Mouse (Mus musculus) cerebellum, adult 9-11 months (tissue): ENCODE measurements around the gene Gm12394.
A peak's percentile ranks its signal among the peaks of the same experiment; 100 is the strongest.
"Not testable (repeated sequence)": the region's sequence is repeated elsewhere in the genome, so short reads cannot be mapped to it uniquely, and the experiment has no call there.

Experiments used
- DNase-seq: peaks from one replicate; pipeline ENCODE4 v3.0.0; 2022

Gene Gm12394

DNA sequence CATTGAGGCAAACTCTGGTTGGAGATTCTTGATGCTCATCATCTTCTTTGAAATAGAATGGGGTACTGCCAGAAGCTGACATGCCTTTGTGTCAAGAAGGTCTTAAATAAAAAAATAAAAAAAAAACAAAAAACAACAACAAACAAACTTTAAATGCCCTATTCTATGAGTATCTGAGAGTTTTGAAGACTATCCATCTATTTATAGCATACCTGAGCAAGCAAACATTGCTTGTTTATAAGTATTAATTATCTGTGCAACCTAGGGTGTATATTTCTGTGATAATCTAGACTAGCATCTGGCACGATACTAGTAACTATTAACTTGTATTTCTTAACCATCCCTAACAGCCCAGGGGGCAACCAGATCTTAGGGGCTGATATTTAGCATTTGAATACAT is at the start of gene Gm12394:
TSS of gene Gm12394 (minus strand) at position 101 of the 400 bp plus-strand sequence.
- DNase-seq, result not testable (repeated sequence)

DNA sequence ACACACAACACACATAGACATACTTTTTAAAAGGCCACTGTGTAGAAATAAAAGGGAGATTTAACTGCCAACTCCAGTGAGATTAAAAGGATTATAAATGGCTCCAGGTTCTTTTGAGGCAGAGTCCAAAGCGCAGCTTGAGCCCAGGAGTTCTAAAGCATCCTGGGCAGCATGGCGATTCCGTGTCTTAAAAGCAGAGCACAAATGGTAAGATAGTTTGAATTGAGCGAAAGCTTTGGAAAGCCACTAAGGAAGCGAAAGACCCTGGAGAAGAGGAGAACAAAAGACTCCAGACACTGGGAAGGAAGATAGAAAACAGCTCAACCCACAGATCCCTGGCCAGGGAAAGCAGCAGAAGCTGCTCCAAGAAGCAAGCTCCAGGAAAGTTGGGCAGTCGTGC is 48.4 kb upstream of the Gm12394 start:
- DNase-seq, result no peak

DNA sequence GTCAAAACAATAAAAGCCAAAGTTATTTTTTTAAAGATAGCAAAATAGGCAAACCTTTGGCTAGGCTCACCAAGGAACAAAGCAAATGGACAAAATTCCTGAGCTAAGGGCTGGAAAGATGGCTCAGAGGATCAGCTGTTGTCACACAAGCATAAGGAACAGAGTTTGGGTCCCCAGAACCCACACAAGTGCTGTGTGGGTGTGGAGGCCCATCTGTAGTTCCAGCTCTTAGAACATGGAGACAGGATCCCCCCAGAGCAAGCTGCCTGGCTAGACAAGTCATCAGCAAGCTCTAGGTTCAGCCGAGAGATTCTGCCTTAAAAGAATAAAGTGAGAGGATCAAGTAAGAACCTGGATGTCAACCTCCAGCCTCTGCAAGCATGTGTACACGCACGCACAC is 48.0 kb upstream of the Gm12394 start:
- no peak for DNase-seq

DNA sequence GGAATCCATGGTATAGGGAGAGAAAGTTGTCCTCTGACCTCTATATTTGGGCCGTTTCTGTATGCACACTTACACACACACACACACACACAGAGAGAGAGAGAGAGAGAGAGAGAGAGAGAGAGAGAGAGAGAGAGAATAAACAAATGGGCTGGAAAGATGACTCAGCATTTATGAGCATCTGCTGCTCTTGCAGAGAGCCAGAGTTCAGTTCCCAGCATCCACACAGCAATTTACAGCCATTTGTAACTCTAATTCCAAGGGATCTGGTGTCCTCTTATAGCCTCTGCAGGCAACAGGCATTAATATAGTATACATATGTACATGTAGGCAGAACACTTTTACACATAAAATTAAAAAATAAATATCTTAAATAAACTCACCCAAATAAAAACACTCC is 47.4 kb upstream of the Gm12394 start:
- DNase-seq, result no peak

DNA sequence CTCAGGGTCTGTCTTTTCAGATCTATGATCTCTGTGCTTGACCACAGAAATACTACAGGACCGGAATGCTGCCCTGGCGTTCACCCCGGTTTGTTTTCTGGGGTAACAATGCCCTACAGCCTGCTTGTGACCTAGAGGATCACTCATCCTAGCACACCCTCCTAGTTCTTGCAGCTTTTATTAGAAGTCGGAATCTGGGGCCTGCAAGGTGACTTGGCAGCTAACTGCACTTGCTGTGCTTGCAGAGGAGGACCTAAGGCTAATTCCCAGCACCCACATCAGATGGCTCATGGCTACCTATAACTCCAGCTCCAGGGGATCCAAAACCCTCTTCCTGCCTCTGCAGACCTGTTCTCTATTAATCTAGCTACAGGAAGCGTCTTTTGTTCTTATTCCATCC is 46.2 kb upstream of the Gm12394 start:
- DNase-seq, result peak; percentile 15

GRCm38 (mm10) chr4:42902174-42902573 is 45.6 kb upstream of the Gm12394 start:
- DNase-seq, result no peak

DNA sequence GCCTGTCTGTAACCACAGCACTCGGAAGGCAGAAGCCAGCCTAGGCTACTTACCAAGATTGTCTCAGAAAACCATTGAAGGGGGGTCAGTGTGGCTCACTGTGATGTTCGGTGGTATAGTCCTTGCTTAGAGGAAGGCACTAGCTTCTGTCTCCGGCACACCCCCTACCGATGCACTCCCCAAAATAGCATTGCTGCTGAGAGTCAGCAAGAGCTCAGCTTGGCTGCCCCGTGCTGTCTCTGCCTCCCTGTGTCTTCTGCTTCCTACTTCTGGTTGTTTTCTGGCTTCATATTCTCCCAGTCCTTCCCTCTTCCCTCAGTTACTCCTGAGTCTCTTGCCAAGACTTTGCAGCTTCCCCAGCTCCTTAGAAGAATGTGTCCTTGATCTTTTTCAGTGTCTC is 44.3 kb upstream of the Gm12394 start:
- no peak for DNase-seq

DNA sequence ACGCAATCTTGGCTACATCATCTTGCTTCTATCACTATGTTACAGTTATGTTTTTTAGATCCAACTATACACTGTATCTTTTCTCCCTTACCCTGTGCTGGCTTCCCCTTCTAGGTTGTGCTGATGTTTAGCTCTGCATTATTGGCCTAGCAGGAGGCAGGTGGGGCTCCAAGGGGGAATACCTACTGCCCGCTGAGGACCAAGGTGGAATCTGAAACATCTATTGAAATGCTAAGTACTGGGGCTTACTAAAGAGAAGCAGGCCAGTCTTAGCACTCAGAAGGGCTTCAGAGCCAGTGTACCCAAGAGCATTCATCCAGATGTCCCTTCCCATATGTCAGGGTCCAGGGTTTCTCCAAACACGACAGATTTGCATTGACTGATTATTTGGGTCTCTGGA is 42.3 kb upstream of the Gm12394 start:
- no peak for DNase-seq

DNA sequence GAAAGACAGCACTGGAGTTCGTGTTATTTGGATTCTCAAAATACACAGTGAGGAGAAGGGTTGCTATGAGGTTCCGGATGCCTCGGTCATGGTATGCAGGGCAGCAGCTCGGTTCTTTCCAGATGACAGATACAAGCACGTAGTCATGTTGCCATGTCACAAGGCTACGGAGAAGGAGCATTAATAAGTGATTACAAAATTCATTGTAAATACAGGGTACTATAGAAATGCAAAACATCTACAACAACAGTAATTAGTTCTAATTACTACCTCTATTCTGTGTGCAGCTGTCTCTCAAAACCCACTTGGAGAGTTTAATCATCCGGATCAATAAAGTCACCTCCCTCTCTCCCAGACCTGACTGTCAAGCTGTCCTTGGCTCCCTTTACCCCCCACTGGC is 38.5 kb upstream of the Gm12394 start:
- DNase-seq, result no peak

- DNase-seq, result no peak
Measured at GRCm38 (mm10) chr4:42891176-42891575, 34.6 kb upstream of the Gm12394 start.

GRCm38 (mm10) chr4:42888806-42889205 is 32.2 kb upstream of the Gm12394 start:
- no peak for DNase-seq

DNA sequence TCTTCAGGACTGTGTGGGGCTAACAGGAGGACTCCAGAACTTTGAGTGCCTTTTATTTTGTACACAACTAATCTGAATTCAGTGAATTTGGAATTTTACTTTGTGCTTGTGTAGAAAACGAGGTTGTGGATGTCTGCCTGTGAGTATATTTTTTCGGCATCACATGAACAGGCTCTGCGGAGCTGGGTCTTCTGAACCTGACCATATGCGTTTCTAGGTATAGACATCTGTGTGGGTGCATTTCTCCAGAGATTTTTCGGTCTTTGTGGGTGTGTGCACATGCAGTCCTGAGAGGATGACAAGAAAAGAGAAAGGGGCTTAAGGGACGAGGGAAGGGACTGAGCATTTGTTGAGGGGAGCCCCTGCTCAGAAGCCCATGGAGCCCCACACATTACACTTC is 30.4 kb upstream of the Gm12394 start:
- no peak for DNase-seq

DNA sequence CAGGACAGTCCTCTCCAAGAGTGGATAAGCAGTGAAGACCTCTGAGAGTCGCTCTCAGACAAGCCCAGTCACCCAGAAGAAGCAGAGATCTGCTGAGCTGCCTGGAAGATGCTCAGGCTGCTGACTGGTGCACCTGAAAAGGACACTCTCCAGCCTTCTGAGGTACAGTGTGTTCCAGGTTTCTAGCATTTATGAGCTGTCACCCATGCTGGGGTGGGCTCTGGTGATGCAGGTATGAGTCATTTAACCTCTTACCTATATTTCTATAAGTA is 24.0 kb upstream of the Gm12394 start:
- no peak for DNase-seq

- no peak for DNase-seq
Measured at GRCm38 (mm10) chr4:42879829-42880676, 23.5 kb upstream of the Gm12394 start.

DNA sequence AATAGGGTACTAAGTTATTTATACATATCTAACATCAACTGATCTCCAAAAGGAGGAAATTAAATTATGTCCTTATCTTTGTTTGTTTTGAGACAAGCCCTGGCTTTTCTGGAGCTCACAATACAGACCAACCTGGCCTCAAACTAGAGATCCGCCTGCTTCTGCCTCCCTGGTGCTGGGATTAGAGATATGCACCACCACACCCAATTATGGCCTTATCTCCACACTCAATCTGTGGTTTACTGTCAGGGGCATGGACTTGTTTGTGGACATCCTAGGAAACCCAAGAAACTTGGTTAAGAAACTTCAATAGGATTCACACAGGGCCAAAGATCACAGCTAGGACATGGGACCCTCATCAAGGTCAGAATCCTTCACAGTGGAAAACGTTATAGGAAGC is 21.1 kb upstream of the Gm12394 start:
- no peak for DNase-seq

DNA sequence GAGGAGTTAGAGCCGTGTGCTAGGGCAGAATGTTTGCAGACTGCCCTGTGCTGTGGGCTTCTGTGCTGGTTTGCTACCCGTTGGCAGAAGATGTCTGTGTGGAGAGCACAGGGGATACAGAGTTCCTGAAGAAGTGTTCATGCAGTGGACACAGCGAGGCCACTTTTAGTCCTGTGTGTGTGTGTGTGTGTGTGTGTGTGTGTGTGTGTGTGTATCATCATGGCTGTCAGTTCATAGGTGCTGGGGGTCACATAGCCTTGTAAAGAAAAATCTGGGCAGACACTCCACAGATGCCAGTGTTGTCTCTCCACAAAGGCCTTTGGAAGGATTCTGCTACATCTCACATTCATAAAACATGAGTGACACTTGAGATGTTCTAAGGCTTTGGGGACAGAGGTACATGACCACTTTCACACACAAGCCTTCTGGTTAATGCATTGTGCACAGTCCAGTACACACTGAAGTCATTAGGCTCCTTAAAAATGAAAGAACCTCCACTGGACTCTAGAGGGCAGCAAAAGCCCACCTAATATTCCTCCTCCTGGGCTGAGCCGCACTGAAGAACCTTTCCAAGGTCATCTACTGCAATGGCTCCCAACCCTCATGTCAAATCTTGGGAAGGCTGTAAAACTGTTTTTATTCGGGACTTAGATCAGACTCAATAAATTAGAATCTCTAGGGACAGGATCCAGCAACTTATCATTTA is 20.2 kb upstream of the Gm12394 start:
- DNase-seq, result peak; percentile 60

DNA sequence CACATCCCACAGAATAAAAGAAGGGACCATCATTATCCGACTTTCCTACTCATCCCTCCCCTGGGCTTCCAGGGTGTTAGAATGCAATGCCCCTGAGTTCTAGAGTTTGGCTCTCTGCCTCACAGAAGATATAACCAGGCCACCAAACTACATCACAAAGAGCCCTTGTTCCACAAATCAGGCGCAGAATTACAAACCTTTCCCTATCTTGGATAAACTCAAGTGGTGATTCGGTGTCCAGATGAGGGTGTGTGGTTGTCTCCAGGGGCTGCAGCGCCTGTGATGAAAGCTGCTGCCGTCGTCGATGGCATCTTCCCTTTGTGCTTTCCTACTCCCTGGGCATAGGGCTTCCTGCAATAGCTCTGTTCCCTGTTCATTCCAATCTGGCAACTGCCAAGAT is 17.6 kb upstream of the Gm12394 start, which contains the start of gene Fam205c:
TSS of gene Fam205c (minus strand) at position 101 of the 400 bp plus-strand sequence.
- DNase-seq, result no peak

GRCm38 (mm10) chr4:42872746-42873435 is 16.3 kb upstream of the Gm12394 start:
- DNase-seq, result no peak

DNA sequence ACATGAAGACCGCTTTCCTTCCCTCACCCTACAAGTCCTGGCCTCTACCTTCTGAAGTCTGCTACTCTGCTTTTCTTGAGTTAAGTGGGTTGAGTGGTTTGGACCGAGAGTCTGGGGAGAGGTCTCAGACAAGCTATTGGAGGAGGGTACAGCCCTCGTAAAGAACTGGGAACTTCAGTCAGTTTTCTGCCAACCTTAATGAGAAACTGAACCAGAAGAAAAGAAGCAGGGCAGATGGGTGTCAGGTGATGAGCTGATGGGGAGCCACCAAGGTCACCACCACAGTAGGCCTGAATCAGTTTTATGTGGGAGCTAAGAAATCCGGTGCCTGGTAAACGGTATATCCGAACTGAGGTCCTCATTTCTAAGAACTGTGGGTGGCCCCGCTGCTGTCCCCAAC is 15.6 kb upstream of the Gm12394 start:
- DNase-seq, result no peak

GRCm38 (mm10) chr4:42870748-42871147 is 14.2 kb upstream of the Gm12394 start:
- no peak for DNase-seq

GRCm38 (mm10) chr4:42868193-42868592 is 11.6 kb upstream of the Gm12394 start:
- no peak for DNase-seq

DNA sequence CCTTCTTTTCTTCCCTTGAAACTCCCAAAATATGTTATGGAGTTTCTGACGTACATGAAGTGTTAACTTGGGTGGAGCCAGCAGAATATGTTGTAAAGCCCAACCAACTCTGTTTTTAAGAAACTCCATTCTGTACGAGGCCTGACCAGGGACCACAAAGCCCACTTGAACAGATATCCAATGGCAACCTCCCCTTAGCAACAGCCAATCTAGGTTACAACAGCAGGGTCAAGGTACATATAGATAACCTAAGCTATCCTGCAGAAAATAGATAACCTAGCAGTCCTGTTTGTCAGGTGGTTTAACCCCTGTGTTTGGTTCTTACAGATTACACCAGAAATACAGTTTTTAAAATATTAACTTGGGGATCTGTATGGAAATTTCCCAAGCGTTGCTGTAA is 10.8 kb upstream of the Gm12394 start:
- no peak for DNase-seq

DNA sequence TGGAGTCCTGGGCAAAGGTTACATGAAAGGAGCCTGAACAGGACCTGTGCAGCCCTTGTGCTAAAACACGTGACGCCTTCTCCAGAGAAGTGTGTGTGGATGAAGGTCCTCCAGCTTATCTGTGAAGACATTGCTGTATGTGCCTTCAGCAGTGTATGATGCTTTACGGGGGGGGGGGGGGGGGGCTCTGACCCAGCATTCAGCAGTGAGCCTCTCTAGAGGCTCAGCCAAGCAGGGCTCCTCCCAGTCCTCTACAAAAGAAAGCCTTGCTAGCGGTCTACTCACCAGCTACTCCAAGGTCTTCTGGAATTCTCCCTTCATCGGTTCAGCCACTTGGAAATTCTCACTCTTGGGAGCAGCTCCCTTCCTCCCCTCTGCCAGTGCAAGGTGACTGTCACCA is 6.9 kb upstream of the Gm12394 start:
- DNase-seq, result not testable (repeated sequence)

DNA sequence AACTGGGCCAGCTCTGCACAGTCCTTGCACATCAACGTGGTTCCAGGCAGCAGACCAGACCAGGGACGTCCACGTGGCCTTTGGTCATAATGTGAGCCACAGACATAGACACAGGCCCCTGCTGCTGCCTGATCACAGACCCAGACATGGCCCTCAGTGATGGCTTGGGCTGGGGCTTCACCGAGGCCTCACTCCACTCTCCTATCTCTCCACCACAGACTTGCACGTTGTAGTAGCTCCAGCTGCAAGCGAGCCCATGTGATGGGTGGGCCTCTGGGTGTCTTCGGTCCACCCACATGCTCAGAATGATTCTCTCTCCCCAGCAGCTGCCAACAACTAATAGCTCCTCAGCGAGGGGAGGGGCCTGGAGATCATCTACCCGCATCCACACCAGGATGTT is 3.9 kb upstream of the Gm12394 start:
- not testable (repeated sequence) for DNase-seq
